Mouse (Mus musculus): ENCODE results near the gene Ankrd28.

- TF ChIP-seq CTCF (IDR thresholded peaks at IDR 0.05; ENCODE audit: low read depth), result no peak
- no peak for TF ChIP-seq EP300 (IDR thresholded peaks at IDR 0.05; ENCODE audit: low read depth)
Observed at GRCm38 (mm10) chr14:31722746-31723145, 107.7 kb downstream of the Ankrd28 start.

Measured in liver, postnatal 0 days (tissue).